Mouse (Mus musculus) thymus, postnatal 25 days (tissue): ENCODE results near the gene Zscan4c.
"Not testable (repeated sequence)": the region's sequence is repeated elsewhere in the genome, so short reads cannot be mapped to it uniquely, and the experiment has no call there.

Source experiments
- DNase-seq: peaks from one replicate; pipeline ENCODE4 v3.0.0; 2022

The Zscan4c gene

DNA sequence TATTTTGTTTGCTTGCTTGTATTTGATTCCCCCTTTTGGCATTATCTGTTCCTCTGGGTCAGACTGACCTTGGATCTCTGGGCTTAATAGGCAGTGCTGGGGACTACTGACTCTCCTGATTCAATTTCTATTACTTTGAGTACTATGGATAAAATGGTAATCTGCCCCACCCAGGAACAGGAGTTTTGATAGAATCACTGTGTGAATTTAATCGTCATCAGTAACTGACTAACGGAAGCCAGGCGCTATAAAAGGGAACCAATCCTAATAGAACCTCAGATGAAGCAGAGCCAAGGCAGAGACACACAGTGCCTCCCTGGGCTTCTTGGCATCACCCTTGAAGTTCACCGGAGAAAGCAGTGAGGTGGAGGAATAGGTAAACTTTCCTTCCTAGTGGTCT is at the start of gene Zscan4c:
Gene Zscan4c (plus strand): TSS at position 301 of the 400 bp plus-strand sequence.
- DNase-seq, result not testable (repeated sequence)
